Mouse (Mus musculus) thymus, postnatal 0 days (tissue): ENCODE results near the gene Txnrd1. TPM values are rescaled to one million over a fixed set of nuclear protein-coding genes. Genes with fewer than 3 reads are reported as not detected.

ENCODE experiments used
- DNase-seq: peaks from one replicate; pipeline ENCODE4 v3.0.0-alpha.2; 2015; ENCODE audit warnings: low spot score
- polyA plus RNA-seq: library from polyadenylated mRNA; unstranded; fragments of >200 nt; fragmentation: Nextera tagmentation; extraction: Ambion mirVana; gene quantifications from 2 replicates; pipeline ENCODE4 v1.2.1, GENCODE M21; 2015

Txnrd1 gene
- polyA plus RNA-seq, 1 experiment from 2014 or later: 61.6 TPM

GRCm38 (mm10) chr10:82910198-82910597 lies 76.4 kb downstream of the Txnrd1 start:
- no peak for DNase-seq

GRCm38 (mm10) chr10:82913238-82913637 lies 79.5 kb downstream of the Txnrd1 start:
- no peak for DNase-seq

GRCm38 (mm10) chr10:82913772-82914171 lies 80.0 kb downstream of the Txnrd1 start:
- DNase-seq: no peak

GRCm38 (mm10) chr10:82918675-82919074 lies 84.9 kb downstream of the Txnrd1 start:
- no peak for DNase-seq

- no peak for DNase-seq
Observed at GRCm38 (mm10) chr10:82919404-82919980, 85.7 kb downstream of the Txnrd1 start.

GRCm38 (mm10) chr10:82923547-82923946 lies 89.8 kb downstream of the Txnrd1 start:
- DNase-seq: no peak

- DNase-seq: no peak
Observed at GRCm38 (mm10) chr10:82924750-82925149, 91.0 kb downstream of the Txnrd1 start.

GRCm38 (mm10) chr10:82925624-82926023 lies 91.9 kb downstream of the Txnrd1 start:
- DNase-seq: no peak

GRCm38 (mm10) chr10:82935018-82935633 lies 101.4 kb downstream of the Txnrd1 start:
- DNase-seq: no peak

- no peak for DNase-seq
Observed at GRCm38 (mm10) chr10:82935774-82936173, 102.0 kb downstream of the Txnrd1 start.

Other genes starting within 250 kb of the Txnrd1 start
- gene 1190007I07Rik, start 210.7 kb upstream of the Txnrd1 start, polyA plus RNA-seq: 86.1 and 87.7 TPM in 2 replicates
- 119 TPM in 2 replicates for gene Tdg, start 204.1 kb upstream of the Txnrd1 start, polyA plus RNA-seq
- gene Glt8d2, start 143.3 kb upstream of the Txnrd1 start, polyA plus RNA-seq: 3.7 and 3.8 TPM in 2 replicates
- 32.1 and 34.0 TPM in 2 replicates for gene Hcfc2, start 137.8 kb upstream of the Txnrd1 start, polyA plus RNA-seq
- 76.8 and 79.5 TPM in 2 replicates for gene Nfyb, start 69.8 kb upstream of the Txnrd1 start, polyA plus RNA-seq
- 0.19 and 0.27 TPM in 2 replicates for gene Eid3, start 32.7 kb downstream of the Txnrd1 start, polyA plus RNA-seq
- 2.1 TPM in 2 replicates for gene Chst11, start 151.5 kb downstream of the Txnrd1 start, polyA plus RNA-seq